Mouse (Mus musculus) G1E (cell line): Measurements from ENCODE around the gene Rcc1.

Experiments
- CTCF ChIP-seq: IDR thresholded peaks from 2 replicates; pipeline ENCODE4 v1.5.1; 2012; ENCODE audit warnings: low read depth, low read length, inconsistent platforms, mixed read lengths
- GATA2 ChIP-seq: IDR thresholded peaks from 2 replicates; pipeline ENCODE4 v1.6.1; 2012; ENCODE audit warnings: low read depth, low read length, inconsistent platforms, borderline replicate concordance
- POLR2AphosphoS5 ChIP-seq: IDR thresholded peaks from 2 replicates; pipeline ENCODE4 v1.6.1; 2012; ENCODE audit warnings: low read depth, low read length, inconsistent platforms; ENCODE audit not compliant: insufficient replicate concordance

- TF ChIP-seq CTCF (no peak), GATA2 (no peak), POLR2AphosphoS5 (no peak)
Measured at GRCm38 (mm10) chr4:132398863-132399262, 45.5 kb upstream of the Rcc1 start.
